Mouse (Mus musculus) limb, embryonic 14.5 days (tissue): Measurements from ENCODE around the gene Lmx1b. TPM values are rescaled to one million over a fixed set of nuclear protein-coding genes. Genes with fewer than 3 reads are reported as not detected.

Experiments
- ATAC-seq: fragments of 200-750 bp; cut with Nextera tagmentation; 2 replicates; pipeline ENCODE4 v1.8.0; 2017; ENCODE audit warnings: low read depth, moderate number of reproducible peaks, moderate TSS enrichment; ENCODE audit not compliant: low FRiP score
- DNase-seq: peaks from one replicate; pipeline ENCODE4 v3.0.0-alpha.2; 2015; ENCODE audit warnings: low spot score
- H3K27ac ChIP-seq: fragments of 300-500 bp; sonication (generic); replicated peaks from 2 replicates; pipeline ENCODE4 v1.5.1; 2014; ENCODE audit warnings: low read depth, mild to moderate bottlenecking, low read length, moderate library complexity, mixed read lengths
- H3K27me3 ChIP-seq: fragments of 300-500 bp; sonication (generic); 2 replicates; pipeline ENCODE4 v1.6.1; 2014; ENCODE audit warnings: low read length, mixed read lengths; ENCODE audit not compliant: control insufficient read depth, insufficient read depth
- H3K36me3 ChIP-seq: fragments of 300-500 bp; sonication (generic); 2 replicates; pipeline ENCODE4 v1.6.1; 2014; ENCODE audit warnings: mild to moderate bottlenecking, low read length, moderate library complexity, mixed read lengths; ENCODE audit not compliant: control insufficient read depth, insufficient read depth
- H3K4me1 ChIP-seq: fragments of 300-500 bp; sonication (generic); 2 replicates; pipeline ENCODE4 v1.6.1; 2014; ENCODE audit warnings: antibody characterized with exemption, low read length, mixed read lengths; ENCODE audit not compliant: control insufficient read depth, insufficient read depth
- H3K4me2 ChIP-seq: fragments of 300-500 bp; sonication (generic); replicated peaks from 2 replicates; pipeline ENCODE4 v1.6.1; 2014; ENCODE audit warnings: low read depth, mild to moderate bottlenecking, low read length, moderate library complexity; ENCODE audit not compliant: severe bottlenecking
- H3K4me3 ChIP-seq: fragments of 300-500 bp; sonication (generic); replicated peaks from 2 replicates; pipeline ENCODE4 v1.5.1; 2014; ENCODE audit warnings: low read length
- H3K9ac ChIP-seq: fragments of 300-500 bp; sonication (generic); 2 replicates; pipeline ENCODE4 v1.6.1; 2014; ENCODE audit warnings: mild to moderate bottlenecking, low read depth, low read length, moderate library complexity; ENCODE audit not compliant: severe bottlenecking
- H3K9me3 ChIP-seq: fragments of 300-500 bp; sonication (generic); 2 replicates; pipeline ENCODE4 v1.6.1; 2016; ENCODE audit warnings: low read length; ENCODE audit not compliant: control insufficient read depth
- POLR2A ChIP-seq: fragments of 200-500 bp; IDR thresholded peaks from 2 replicates; pipeline ENCODE4 v1.8.0; 2012; ENCODE audit warnings: inconsistent platforms, mild to moderate bottlenecking, moderate library complexity, borderline replicate concordance; ENCODE audit not compliant: insufficient read depth, insufficient read length; ENCODE audit errors: extremely low read depth
- WGBS: fragments of 180-500 bp; shearing (Covaris S2); extraction: QIAGEN DNeasy Blood & Tissue Kit; methylation state at CpG from one replicate; pipeline ENCODE4 v1.1.7; 2014; 5-methylcytosine and 5-hydroxymethylcytosine counted together
- polyA plus RNA-seq, 2 experiments: library from polyadenylated mRNA; depleted of rRNA in 1 of 2; stranded (reverse) in 1 of 2; unstranded in 1 of 2; fragments of >200 nt; fragmentation: Nextera tagmentation in 1 of 2; extraction: Ambion mirVana in 1 of 2; gene quantifications; 2 replicates each; pipeline versions ENCODE4 v1.2.1 to v1.2.3; 2012 to 2014

Gene Lmx1b
- polyA plus RNA-seq, 2 experiments: 6.3 to 28.3 TPM

DNA sequence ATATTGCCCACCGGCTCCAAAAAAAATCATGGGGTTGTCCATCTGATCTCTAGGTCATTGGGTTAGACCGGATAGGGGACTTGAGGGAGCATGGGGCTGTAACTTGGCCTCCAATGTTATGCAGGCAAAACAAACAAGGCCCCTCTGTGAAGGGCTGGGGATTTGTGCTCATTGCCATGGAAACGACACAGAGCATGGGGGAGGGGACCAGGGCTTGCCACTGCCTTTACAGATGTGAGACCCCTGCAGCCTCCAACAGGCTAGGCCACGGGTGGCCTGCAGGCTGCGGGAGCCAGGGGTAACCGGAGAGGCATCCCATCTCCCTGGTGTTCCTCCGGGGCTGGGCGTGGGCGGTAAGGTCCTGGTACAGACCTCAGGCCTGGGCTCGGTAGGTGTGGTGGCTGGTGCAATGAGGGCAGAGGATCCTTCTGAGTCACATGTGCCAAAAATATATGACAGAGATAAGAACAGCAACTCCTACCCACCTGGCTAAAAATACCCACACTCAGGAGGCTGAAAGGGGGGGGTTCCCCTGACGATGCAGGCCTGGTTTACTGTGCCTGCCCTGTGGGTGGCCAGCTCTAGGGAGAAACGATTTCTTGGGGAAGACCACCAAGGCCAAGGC is 47.3 kb downstream of the Lmx1b start:
- Histone ChIP-seq H3K9ac (no peak overlapping the region), H3K27ac (no peak overlapping the region), H3K36me3 (peaks cover 3% of the 10 kb centered on the region; the same call in 1 of the 2 replicates), H3K27me3 (no peaks in the 10 kb centered on the region), H3K4me3 (no peak overlapping the region), H3K4me1 (peaks cover 39% of the 10 kb centered on the region), H3K9me3 (no peaks in the 10 kb centered on the region), H3K4me2 (no peak overlapping the region)
- 11% methylated on average over 12 of the region's 12 CpGs for WGBS
- DNase-seq: no peak
- ATAC-seq: peak; percentile 56
- TF ChIP-seq POLR2A: no peak

DNA sequence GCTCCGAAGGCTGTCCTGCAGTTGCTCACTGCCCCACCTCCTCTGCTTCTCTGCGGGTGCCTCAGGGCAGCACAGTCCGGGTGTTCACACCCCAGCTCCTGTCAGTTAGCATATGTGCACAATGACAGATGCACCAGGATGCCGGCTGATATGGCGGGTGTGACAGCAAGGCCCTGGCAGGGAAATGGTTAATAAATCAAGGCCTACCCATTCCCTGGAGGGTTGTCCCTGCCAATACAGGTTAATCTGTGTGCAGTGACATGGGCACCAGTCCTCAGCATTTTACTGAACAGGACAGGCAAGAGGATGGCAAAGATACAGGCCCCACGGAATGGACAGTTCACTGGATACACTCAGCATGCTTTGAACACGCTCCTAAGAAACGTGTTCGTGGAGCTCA is 51.0 kb downstream of the Lmx1b start:
- Histone ChIP-seq H3K9me3 (no peaks in the 10 kb centered on the region), H3K36me3 (no peaks in the 10 kb centered on the region), H3K9ac (no peak overlapping the region), H3K4me1 (peaks cover 49% of the 10 kb centered on the region), H3K27me3 (no peaks in the 10 kb centered on the region), H3K4me3 (no peak overlapping the region), H3K4me2 (no peak overlapping the region), H3K27ac (no peak overlapping the region)
- DNase-seq (no peak), ATAC-seq (no peak)
- 72% methylated on average over 9 of the region's 9 CpGs for WGBS
- no peak for TF ChIP-seq POLR2A

DNA sequence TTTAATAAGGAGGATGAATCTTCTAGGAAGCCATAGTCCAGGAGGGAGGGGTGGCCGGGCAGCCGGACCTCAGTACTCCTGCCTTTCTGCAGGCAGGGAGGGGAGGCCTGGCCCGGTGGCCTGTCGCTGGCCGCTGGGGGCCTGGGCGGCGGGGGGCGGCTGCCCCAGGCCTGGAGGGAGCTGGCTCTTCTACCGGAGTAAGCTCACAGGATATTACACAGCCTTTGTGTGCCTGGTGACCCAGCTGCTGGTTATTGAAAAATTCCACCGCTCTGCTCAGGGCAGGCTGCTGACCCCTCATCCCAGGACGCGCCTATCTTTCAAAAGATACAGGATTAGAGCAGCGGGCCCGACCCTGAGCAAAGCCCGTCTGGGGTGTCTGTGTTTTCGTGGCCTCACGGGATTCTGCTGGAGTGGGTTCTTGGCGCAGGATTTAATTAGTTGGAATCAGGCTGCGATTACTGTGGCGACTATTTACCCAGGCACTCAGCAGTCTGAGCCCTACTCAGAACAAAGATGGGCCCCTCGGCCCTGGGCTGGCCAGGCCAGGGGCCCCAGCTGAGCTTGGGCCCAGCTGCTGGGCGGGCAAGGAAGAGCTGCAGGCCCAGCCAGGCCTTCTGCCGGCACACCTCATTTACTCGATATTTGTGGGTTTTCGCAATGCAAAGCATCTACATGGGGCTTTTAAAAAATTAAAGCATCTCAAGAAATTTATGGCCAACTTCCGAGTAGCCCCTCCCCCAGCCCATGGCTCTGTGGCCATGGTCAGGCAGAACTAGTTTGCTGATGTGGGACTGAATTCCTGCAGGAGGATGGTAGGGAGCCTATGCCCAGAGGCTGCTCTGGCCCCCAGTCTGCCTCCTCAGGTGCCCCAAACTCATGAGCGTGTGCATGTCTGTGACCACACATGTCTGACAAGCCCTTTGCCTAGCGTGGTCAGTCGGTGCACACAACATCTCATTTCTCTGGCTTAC is 55.1 kb downstream of the Lmx1b start:
- H3K4me2 ChIP-seq: peak overlapping the region; percentile 13; the same call in 1 of the 2 replicates
- WGBS: 14% methylated on average over 25 of the region's 29 CpGs
- peak overlapping the region; percentile 61 for H3K27ac ChIP-seq
- DNase-seq: no peak
- H3K9me3 ChIP-seq: no peaks in the 10 kb centered on the region
- no peaks in the 10 kb centered on the region for H3K36me3 ChIP-seq
- peaks cover 51% of the 10 kb centered on the region for H3K4me1 ChIP-seq
- TF ChIP-seq POLR2A: no peak
- H3K9ac ChIP-seq: peak overlapping the region; percentile 28; the same call in 1 of the 2 replicates
- peaks cover 5% of the 10 kb centered on the region; the same call in 1 of the 2 replicates for H3K27me3 ChIP-seq
- no peak overlapping the region for H3K4me3 ChIP-seq
- ATAC-seq: 0 out of 2 replicates have a peak, but pooled peaks have one; percentile 13

DNA sequence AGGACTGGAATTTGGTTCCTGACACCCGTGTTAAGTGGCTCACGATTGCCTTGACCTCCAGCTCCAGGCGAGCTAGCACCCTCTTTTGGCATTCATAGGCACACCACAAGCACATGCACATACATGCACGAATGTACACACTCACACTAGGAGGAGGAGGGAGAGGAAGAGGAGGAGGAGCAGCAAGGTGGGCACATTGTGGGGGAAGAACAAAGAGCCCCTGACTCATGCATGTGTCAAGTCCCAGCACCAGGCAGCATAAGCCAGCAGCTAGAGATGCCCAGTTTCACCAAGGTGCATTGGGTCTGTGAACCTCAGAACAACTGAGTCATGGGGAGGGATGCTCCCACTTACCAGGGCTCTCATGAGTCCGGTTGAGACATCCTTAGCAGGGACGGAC is 56.5 kb downstream of the Lmx1b start:
- H3K9ac ChIP-seq: no peak overlapping the region
- H3K4me1 ChIP-seq: peaks cover 51% of the 10 kb centered on the region
- no peaks in the 10 kb centered on the region for H3K36me3 ChIP-seq
- peaks cover 12% of the 10 kb centered on the region; the same call in 1 of the 2 replicates for H3K27me3 ChIP-seq
- H3K27ac ChIP-seq: no peak overlapping the region
- no peaks in the 10 kb centered on the region for H3K9me3 ChIP-seq
- TF ChIP-seq POLR2A: no peak
- 18% methylated on average over 6 of the region's 6 CpGs for WGBS
- H3K4me2 ChIP-seq: no peak overlapping the region
- no peak for ATAC-seq
- H3K4me3 ChIP-seq: no peak overlapping the region
- no peak for DNase-seq

DNA sequence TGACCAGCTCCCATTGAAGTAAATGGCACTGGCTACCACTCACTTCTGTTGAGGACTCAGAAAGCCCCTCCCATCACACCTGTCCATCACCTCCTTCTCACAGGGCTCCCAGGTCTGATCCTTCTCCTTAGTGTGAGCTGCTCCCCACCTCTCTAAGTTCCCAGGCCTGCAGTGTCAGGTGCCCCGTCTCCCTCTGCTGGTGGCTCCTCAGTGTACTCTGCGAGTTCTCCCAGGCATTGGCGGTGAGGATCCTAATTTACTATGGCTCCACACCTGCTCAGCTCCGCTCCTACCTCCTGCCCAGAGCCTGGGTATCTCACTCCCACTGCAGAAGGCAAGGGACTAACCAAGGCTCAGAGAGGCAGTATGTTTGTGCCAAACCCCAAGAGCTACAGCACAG is 57.0 kb downstream of the Lmx1b start:
- H3K4me3 ChIP-seq: no peak overlapping the region
- H3K4me2 ChIP-seq: no peak overlapping the region
- H3K4me1 ChIP-seq: peaks cover 51% of the 10 kb centered on the region
- no peak overlapping the region for H3K9ac ChIP-seq
- H3K36me3 ChIP-seq: no peaks in the 10 kb centered on the region
- H3K27ac ChIP-seq: no peak overlapping the region
- ATAC-seq (no peak), DNase-seq (no peak)
- peaks cover 12% of the 10 kb centered on the region; the same call in 1 of the 2 replicates for H3K27me3 ChIP-seq
- no peak for TF ChIP-seq POLR2A
- 8% methylated on average over 4 of the region's 4 CpGs for WGBS
- H3K9me3 ChIP-seq: no peaks in the 10 kb centered on the region
